Mouse (Mus musculus): ENCODE measurements at regions not wholly inside any gene's neighbourhood (a gene's known extent, or its start where the extent isn't known, plus 50 kb on each side); places are given as distances from the start of the nearest gene placed in this dataset.
A peak's percentile ranks its signal among the peaks of the same experiment; 100 is the strongest.

DNA sequence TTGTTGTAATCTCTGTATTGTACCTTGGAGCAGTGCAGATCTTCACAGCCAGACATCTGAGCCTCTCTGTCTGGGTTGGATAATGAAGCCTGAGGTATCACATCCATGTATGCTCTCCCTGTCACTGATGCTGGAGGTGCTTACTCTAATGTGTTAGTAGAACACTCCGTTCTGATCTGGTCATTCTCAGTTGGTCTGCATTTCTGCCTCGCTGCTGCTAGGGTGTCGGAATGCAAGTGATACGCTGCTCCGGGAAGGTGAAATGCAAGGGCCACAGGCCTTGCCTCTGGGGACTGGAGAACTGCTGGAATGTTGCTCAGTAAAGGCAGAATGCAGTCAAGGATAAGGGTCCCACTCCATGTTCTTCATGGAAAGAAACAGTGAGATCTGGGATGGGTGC lies 67.1 kb upstream of the Gm6993 start:
- no peak for DNase-seq

DNA sequence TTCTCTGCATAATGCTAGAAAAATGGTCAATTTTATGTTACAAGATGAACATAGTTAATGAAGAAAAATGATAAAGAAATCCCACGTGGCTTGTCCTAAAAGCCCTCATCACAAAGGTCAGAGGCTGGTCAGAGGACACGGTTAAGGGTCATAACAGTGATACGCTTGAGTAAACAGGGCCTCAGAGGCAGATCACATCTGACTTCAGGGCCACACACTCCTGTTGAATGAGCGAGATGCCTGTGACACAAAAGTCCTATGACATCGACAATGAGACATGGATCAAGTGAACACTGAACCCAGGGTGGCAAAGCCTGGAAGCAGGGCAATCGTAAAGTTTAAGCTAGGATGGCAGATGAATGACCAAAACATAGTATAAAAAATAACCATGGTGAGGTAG lies 61.0 kb upstream of the Gm6993 start:
- DNase-seq: no peak

DNA sequence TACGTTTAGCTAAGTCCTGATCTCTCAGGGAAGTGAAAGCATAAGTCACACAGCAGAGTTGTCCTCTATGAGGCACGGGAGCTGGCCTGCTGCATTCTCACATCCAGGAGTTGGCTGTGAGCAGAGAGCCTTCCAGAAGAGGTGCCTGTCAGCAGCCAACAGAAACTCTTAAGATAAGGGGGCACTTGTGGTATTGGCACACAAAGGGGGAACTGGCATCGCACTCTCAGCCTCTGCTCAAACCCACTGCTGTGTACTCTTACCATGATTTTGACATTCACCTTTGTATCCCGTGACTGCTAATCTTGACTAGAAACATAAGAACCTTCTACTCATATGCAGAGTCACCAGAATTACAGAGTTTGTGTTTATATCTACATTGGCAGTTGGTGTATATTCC lies 56.9 kb upstream of the Gm6993 start:
- no peak for DNase-seq

DNA sequence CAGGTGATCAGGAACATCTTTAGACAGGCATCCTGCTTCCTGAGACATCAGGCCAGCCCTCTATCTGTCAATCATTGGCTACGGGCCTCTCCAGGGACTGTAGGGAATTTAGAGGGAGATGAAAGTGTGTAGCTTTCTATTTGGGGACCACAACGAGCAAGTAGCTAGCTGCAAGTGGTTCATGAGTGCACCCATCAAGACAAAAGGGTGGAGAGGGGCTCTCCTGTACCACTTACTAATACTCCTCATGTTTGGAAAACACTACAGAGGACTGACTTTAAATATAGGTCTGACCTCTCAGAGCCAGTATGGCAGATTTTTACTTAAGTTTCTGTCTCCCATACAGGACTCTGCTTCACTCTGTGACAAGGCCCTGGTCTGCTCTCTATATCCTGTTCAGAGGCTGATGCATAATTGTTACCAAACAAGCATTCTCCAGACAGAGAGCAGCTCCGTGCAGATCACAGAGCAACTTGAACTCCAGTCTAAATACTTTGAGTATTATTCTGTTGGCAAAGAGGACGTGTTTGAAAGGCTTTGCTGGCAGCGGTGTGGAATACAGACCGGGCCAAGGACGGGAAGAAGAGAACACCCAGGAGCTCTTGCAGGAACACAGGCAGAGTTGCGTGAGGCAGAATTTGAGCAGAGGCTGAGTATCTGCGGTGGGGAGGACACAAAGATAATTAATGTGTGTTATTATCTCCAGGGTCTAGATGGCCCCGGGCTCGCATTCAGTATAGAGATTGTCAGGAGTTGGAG lies 56.2 kb upstream of the Gm6993 start:
- peak; percentile 31 for DNase-seq

DNA sequence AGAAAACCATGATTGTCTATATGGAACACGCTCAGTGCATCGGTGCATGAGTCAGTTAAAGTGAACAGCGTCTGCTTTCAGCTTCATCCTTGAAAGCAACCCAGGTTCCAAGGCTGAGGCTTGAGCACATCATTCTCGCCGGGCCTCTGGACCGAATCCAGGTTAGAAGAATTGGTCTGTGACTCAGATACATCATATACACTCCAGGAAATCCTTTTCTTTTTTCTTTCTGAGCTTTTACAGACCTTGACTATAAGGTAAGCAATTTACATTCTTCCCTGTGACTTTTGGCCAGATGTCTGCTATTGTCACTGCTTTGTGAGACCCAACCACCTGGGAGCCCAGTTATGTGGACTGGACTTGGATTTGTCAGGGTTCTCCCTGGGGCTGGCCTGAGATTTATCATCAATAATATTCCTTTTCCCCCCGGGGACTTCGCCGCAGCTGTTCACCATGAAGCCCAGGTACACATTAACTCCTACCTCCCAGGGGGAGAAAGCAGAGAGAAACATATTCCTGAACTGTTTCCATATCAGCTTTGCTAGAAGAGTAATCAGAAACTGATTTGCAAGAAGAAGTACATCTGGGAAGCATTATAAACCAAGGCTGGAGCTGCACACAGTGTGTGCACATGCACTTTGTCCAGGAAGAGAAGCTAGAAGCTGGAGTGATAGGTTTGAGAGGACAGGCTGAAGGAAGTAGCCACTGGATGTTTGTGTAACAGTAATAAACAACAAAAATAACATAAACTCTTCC lies 55.2 kb upstream of the Gm6993 start:
- no peak for DNase-seq

DNA sequence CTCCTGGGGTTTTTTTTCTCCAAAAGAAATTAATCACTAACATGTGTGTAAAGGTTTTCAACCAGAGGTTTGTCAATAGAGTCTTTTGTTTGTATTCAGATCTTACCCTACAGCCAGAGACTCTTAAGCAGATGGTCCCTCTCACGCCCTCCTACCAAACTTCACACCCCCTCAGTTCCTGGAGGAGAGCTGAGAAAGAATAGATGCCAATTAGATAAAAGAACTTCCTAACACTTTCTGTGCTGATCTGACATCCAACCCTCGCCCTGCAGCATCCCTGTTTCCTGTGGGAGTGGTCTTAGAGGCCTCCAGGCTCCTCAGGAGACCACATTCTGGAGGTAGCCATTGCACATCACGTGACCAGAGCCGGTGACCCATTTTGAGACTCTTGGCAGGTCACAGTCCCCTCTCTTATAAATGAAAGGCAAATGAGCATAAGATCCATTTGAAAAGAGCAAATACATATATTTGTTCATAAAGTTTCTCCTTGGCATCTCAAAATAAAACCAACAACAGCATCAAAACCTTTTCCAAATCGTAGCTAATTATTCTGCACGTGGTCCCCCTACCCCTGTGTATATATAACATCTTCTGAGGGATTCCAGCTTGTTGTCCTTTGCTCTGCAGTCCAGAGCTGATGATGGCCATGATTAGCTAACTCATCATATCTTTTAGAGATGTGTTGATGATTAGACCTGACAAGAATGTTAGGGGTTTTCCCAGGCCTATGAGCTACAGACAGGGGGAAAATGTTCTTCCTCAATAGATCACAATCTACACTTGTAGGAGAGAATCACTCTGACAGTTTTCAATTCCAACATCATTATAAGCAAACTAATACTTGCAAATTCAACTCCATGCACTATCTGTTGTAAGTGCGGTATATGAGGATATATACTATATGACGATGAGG lies 54.4 kb upstream of the Gm6993 start:
- DNase-seq: no peak

DNA sequence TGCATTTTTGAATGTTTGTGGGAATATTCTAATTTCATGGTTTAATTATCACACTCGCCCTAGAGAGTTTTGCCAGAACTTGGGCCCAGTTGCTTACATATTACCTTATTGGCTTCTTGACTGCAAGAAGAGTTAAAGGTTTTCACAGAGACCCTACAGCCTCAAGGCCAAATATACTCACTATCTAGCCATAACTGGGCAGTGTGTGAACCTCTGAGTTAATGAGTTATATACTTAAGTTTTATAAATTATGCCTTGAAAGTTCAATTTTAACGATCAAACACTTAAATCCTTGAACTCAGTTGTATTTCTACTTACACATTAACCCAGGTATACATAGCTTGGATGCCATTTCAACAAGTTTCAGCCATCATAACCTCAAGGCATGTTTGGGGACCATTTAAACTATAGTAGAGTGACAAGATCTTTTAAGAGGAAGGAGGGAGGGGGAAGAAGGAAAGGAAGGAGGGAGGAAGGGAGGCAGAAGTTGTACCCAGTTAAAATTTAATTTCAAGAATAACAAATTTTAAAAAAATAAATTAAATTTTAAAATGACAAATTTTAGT lies 52.5 kb upstream of the Gm6993 start:
- DNase-seq: no peak

DNA sequence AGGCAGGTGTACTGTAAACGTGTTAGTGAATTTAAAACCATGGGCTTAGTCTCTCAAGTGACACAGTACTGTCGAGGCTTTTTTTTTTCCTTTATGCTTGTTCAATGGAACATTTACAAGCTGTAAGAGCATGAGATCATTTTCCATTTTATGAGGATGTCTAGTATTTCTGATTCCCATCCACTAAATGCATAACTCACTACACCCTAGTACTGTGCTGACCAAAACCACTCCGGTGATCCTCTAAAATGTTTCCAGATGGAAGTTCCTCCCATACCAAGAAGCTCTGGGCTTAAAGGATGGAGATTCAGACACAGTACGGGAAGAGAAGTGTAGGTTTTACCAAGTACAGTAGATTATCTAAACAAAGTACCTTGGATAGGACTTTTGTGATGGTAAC lies 50.3 kb upstream of the Gm6993 start:
- no peak for DNase-seq
